Mouse (Mus musculus) C2C12 (cell line): ENCODE measurements at regions not wholly inside any gene's neighbourhood (a gene's known extent, or its start where the extent isn't known, plus 50 kb on each side); places are given as distances from the start of the nearest gene placed in this dataset.

Experiments
- CTCF ChIP-seq: IDR thresholded peaks from one replicate; pipeline ENCODE4 v1.5.1; 2011; ENCODE audit not compliant: control insufficient read depth, insufficient read depth, insufficient read length
- MYOD1 ChIP-seq: IDR thresholded peaks from one replicate; pipeline ENCODE4 v1.6.1; 2011; ENCODE audit warnings: low read depth; ENCODE audit not compliant: control insufficient read depth, insufficient read length
- MYOG ChIP-seq: IDR thresholded peaks from one replicate; pipeline ENCODE4 v1.6.1; 2011; ENCODE audit not compliant: control insufficient read depth, insufficient read length; ENCODE audit errors: extremely low read depth

DNA sequence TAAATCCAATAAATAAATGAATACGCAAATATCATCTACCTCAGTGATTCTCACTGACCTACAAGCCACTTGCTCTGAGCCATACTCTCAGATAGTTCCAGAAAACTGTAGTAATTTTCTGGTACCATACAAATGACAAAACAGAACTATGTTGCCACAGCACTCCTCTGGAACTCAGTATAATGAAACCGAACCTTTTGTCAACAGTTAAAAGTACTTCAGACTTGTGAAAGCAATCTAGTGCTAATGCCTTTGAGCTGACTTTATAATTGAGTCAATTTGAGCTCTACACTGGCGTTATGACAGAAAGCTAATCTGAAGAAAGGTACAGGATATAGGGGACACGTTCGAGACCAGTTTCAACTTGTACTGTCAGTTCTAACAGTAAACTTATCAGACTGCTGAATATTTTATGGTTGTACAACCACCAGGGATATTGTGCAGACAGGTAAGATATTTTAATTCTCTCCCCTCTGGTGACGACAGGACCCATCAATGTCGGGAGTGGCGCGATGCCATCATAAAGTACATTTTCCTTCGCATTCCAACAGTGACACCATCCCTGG lies 449.0 kb downstream of the Atp23 start:
- TF ChIP-seq MYOD1: no peak
- TF ChIP-seq CTCF: no peak
- no peak for TF ChIP-seq MYOG
